Mouse (Mus musculus) limb, embryonic 11.5 days (tissue): ENCODE results near the gene Dapk2. TPM values are rescaled to one million over a fixed set of nuclear protein-coding genes. Genes with fewer than 3 reads are reported as not detected.

Experiments
- ATAC-seq: fragments of 200-750 bp; cut with Nextera tagmentation; 2 replicates; pipeline ENCODE4 v1.8.0; 2017; ENCODE audit warnings: low read depth; ENCODE audit not compliant: insufficient number of reproducible peaks, low FRiP score, low TSS enrichment
- DNase-seq: peaks from one replicate; pipeline ENCODE4 v3.0.0-alpha.2; 2015; ENCODE audit warnings: low spot score
- H3K27ac ChIP-seq: fragments of 300-500 bp; sonication (generic); replicated peaks from 2 replicates; pipeline ENCODE4 v1.5.1; 2014; ENCODE audit warnings: low read depth, mild to moderate bottlenecking, low read length
- H3K27me3 ChIP-seq: fragments of 300-500 bp; sonication (generic); 2 replicates; pipeline ENCODE4 v1.6.1; 2014; ENCODE audit warnings: mild to moderate bottlenecking, low read length, mixed read lengths; ENCODE audit not compliant: control insufficient read depth, insufficient read depth
- H3K36me3 ChIP-seq: fragments of 300-500 bp; sonication (generic); 2 replicates; pipeline ENCODE4 v1.6.1; 2014; ENCODE audit warnings: mild to moderate bottlenecking, low read length, moderate library complexity, mixed read lengths; ENCODE audit not compliant: control insufficient read depth, insufficient read depth
- H3K4me1 ChIP-seq: fragments of 300-500 bp; sonication (generic); 2 replicates; pipeline ENCODE4 v1.6.1; 2014; ENCODE audit warnings: low read length, mixed read lengths; ENCODE audit not compliant: control insufficient read depth, insufficient read depth
- H3K4me2 ChIP-seq: fragments of 300-500 bp; sonication (generic); 2 replicates; pipeline ENCODE4 v1.6.1; 2014; ENCODE audit warnings: low read depth, mild to moderate bottlenecking, moderate library complexity; ENCODE audit not compliant: severe bottlenecking
- H3K4me3 ChIP-seq: fragments of 300-500 bp; sonication (generic); 2 replicates; pipeline ENCODE4 v1.5.1; 2014; ENCODE audit warnings: low read depth, low read length
- H3K9ac ChIP-seq: fragments of 300-500 bp; sonication (generic); 2 replicates; pipeline ENCODE4 v1.6.1; 2014; ENCODE audit warnings: mild to moderate bottlenecking, low read length
- H3K9me3 ChIP-seq: fragments of 300-500 bp; sonication (generic); 2 replicates; pipeline ENCODE4 v1.6.1; 2016; ENCODE audit warnings: low read length; ENCODE audit not compliant: control insufficient read depth
- WGBS: fragments of 180-500 bp; shearing (Covaris S2); extraction: QIAGEN DNeasy Blood & Tissue Kit; methylation state at CpG from one replicate; pipeline ENCODE4 v1.1.7; 2014; 5-methylcytosine and 5-hydroxymethylcytosine counted together
- polyA plus RNA-seq: library from polyadenylated mRNA; unstranded; fragments of >200 nt; fragmentation: Nextera tagmentation; extraction: Ambion mirVana; gene quantifications from 2 replicates; pipeline ENCODE4 v1.2.1, GENCODE M21; 2014

Dapk2 gene
- polyA plus RNA-seq, 1 experiment from 2014 or later = 4.0 TPM

GRCm38 (mm10) chr9:66171275-66171921 lies 13.4 kb downstream of the Dapk2 start:
- Histone ChIP-seq H3K27me3 (no peaks in the 10 kb centered on the region), H3K9ac (no peak overlapping the region), H3K4me2 (no peak overlapping the region), H3K4me3 (no peak overlapping the region), H3K9me3 (no peaks in the 10 kb centered on the region), H3K36me3 (no peaks in the 10 kb centered on the region; the same call in 1 of the 2 replicates), H3K27ac (no peak overlapping the region), H3K4me1 (no peaks in the 10 kb centered on the region)
- 82% methylated on average over 12 of the region's 12 CpGs for WGBS
- no peak for DNase-seq
- no peak for ATAC-seq

- no peaks in the 10 kb centered on the region for H3K36me3 ChIP-seq
- no peaks in the 10 kb centered on the region for H3K27me3 ChIP-seq
- H3K9ac ChIP-seq = no peak overlapping the region
- H3K4me2 ChIP-seq = no peak overlapping the region
- DNase-seq = no peak
- no peak overlapping the region for H3K4me3 ChIP-seq
- H3K27ac ChIP-seq = no peak overlapping the region
- no peak for ATAC-seq
- H3K9me3 ChIP-seq = no peaks in the 10 kb centered on the region
- WGBS = 92% methylated on average over 5 of the region's 5 CpGs
- no peaks in the 10 kb centered on the region for H3K4me1 ChIP-seq
Observed at GRCm38 (mm10) chr9:66173316-66173855, 15.4 kb downstream of the Dapk2 start.

- Histone ChIP-seq H3K4me2 (no peak overlapping the region), H3K4me3 (no peak overlapping the region), H3K27me3 (no peaks in the 10 kb centered on the region), H3K9ac (no peak overlapping the region), H3K36me3 (no peaks in the 10 kb centered on the region), H3K27ac (no peak overlapping the region), H3K4me1 (no peaks in the 10 kb centered on the region), H3K9me3 (no peaks in the 10 kb centered on the region)
- DNase-seq (no peak), ATAC-seq (no peak)
- WGBS = 87% methylated on average over 3 of the region's 3 CpGs
Observed at GRCm38 (mm10) chr9:66174985-66175384, 17.0 kb downstream of the Dapk2 start.

GRCm38 (mm10) chr9:66177975-66178374 lies 20.0 kb downstream of the Dapk2 start:
- WGBS = 25% methylated on average over 1 of the region's 1 CpGs
- H3K36me3 ChIP-seq = no peaks in the 10 kb centered on the region

GRCm38 (mm10) chr9:66179795-66180194 lies 21.8 kb downstream of the Dapk2 start:
- Histone ChIP-seq H3K4me2 (no peak overlapping the region), H3K9me3 (no peaks in the 10 kb centered on the region), H3K27ac (no peak overlapping the region), H3K4me3 (no peak overlapping the region), H3K36me3 (no peaks in the 10 kb centered on the region), H3K4me1 (peaks cover 4% of the 10 kb centered on the region; the same call in 1 of the 2 replicates), H3K9ac (no peak overlapping the region), H3K27me3 (no peaks in the 10 kb centered on the region)
- 93% methylated on average over 6 of the region's 6 CpGs for WGBS
- DNase-seq (no peak), ATAC-seq (no peak)

More at GRCm38 (mm10) chr9:66177975-66178374, 20.0 kb downstream of the Dapk2 start:
- Histone ChIP-seq H3K9ac (no peak overlapping the region), H3K9me3 (no peaks in the 10 kb centered on the region), H3K27ac (no peak overlapping the region), H3K27me3 (no peaks in the 10 kb centered on the region), H3K4me3 (no peak overlapping the region), H3K4me2 (no peak overlapping the region), H3K4me1 (peaks cover 4% of the 10 kb centered on the region; the same call in 1 of the 2 replicates)
- no peak for DNase-seq
- ATAC-seq = no peak

- H3K9ac ChIP-seq = no peak overlapping the region
- DNase-seq (peak; percentile 42), ATAC-seq (0 out of 2 replicates have a peak, but pooled peaks have one; percentile 65)
- no peaks in the 10 kb centered on the region for H3K27me3 ChIP-seq
- H3K4me1 ChIP-seq = peaks cover 4% of the 10 kb centered on the region; the same call in 1 of the 2 replicates
- H3K36me3 ChIP-seq = no peaks in the 10 kb centered on the region
- no peak overlapping the region for H3K4me2 ChIP-seq
- H3K4me3 ChIP-seq = no peak overlapping the region
- H3K27ac ChIP-seq = no peak overlapping the region
- WGBS = 78% methylated on average over 4 of the region's 4 CpGs
- no peaks in the 10 kb centered on the region for H3K9me3 ChIP-seq
Observed at GRCm38 (mm10) chr9:66181126-66181825, 23.3 kb downstream of the Dapk2 start.

- Histone ChIP-seq H3K4me1 (peaks cover 4% of the 10 kb centered on the region; the same call in 1 of the 2 replicates), H3K27me3 (no peaks in the 10 kb centered on the region), H3K27ac (no peak overlapping the region), H3K4me2 (no peak overlapping the region), H3K36me3 (no peaks in the 10 kb centered on the region), H3K4me3 (no peak overlapping the region), H3K9me3 (no peaks in the 10 kb centered on the region), H3K9ac (no peak overlapping the region)
- WGBS = 59% methylated on average over 11 of the region's 11 CpGs
- no peak for ATAC-seq
- DNase-seq = no peak
Observed at GRCm38 (mm10) chr9:66181826-66182678, 24.0 kb downstream of the Dapk2 start.

- Histone ChIP-seq H3K27me3 (no peaks in the 10 kb centered on the region), H3K9ac (no peak overlapping the region), H3K4me1 (peaks cover 4% of the 10 kb centered on the region; the same call in 1 of the 2 replicates), H3K9me3 (no peaks in the 10 kb centered on the region), H3K36me3 (no peaks in the 10 kb centered on the region), H3K4me3 (no peak overlapping the region), H3K4me2 (no peak overlapping the region), H3K27ac (no peak overlapping the region)
- whole genome bisulfite sequencing = 74% methylated on average over 3 of the region's 3 CpGs
- no peak for ATAC-seq
- DNase-seq = no peak
Observed at GRCm38 (mm10) chr9:66182679-66182993, 24.6 kb downstream of the Dapk2 start.
